In the genomic region with DNA sequence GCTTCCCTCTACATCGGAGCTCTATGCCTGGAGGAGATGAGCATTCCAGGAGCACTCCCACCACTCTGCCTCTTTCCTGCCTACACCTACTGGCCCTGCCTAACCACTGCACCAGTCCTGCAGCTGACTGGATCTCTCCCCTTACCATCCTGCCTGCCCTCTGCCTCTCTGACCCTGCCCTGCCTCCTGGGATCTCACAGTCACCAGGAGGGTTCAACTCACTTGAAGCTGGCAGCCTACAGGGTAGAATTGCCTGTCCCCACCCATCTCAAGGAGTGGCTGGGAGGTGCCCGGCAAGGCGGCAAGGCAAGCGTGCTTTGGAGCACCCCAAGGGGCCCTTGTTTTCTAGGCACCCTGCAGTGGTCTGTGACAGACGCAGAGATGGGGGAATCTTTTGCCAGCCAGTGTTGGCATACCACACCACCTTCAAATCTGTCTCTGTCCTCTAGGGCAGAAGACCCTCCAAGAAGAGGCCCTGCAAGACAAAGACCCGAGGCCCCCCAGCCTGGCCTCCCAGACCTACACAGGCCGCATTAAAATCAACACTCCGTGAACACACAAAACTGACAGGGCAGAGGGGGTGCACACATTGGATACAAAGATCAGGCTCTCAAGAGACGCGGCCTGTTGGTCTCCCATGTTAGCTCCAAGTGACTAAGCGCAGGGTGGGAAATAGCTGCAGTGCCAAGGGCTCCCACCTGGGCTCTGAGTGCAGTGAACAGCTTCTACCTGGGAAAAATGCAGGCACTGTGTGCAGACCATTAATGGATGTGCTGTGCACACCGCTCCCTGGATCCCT, we compare ENCODE assay signal across 12 mouse cellular contexts. TPM values are rescaled to one million over a fixed set of nuclear protein-coding genes. Genes with fewer than 3 reads are reported as not detected.
DNase-seq lines count a peak whose midpoint lies in the region; ATAC-seq and TF ChIP-seq lines count a peak whose summit lies in the region.
"Had no signal": no experiment of that assay in that cellular context is flagged by ENCODE, and none has a peak within 500 bp of the region (broad histone marks: within the 10 kb centered on the region; RNA-seq: fewer than 3 reads in every experiment).

No protein-coding gene starts in this region.

- H3K4me2 ChIP-seq in heart, embryonic 16.5 days (ENCODE audit: low read depth, low read length): no peak overlapping the region
- no peak overlapping the region for H3K4me2 ChIP-seq in forebrain, postnatal 0 days (ENCODE audit: low read depth)
- H3K4me2 ChIP-seq: embryonic facial prominence, embryonic 12.5 days had no signal

- ATAC-seq in heart, embryonic 16.5 days (replicated peaks; ENCODE audit: extremely low read depth, insufficient read depth, low FRiP score): no peak
- peak; percentile 8; the same call in 1 of the 2 replicates for ATAC-seq in G1E (ENCODE audit: extremely low read depth, insufficient number of reproducible peaks, low FRiP score, poor library complexity, severe bottlenecking)
- peak; percentile 8 for ATAC-seq in forebrain, postnatal 0 days
- peak; percentile 30; the same call in 1 of the 2 replicates for ATAC-seq in megakaryocyte-erythroid progenitor cell, adult 5-6 weeks (replicated peaks; ENCODE audit: low FRiP score, low TSS enrichment, poor library complexity, severe bottlenecking)

- peaks cover 18% of the 10 kb centered on the region for H3K4me1 ChIP-seq in heart, embryonic 16.5 days (ENCODE audit: control insufficient read depth, insufficient read depth, low read length)
- H3K4me1 ChIP-seq in G1E (ENCODE audit: insufficient read depth, low read depth, low read length): peaks cover 63% of the 10 kb centered on the region
- no peaks in the 10 kb centered on the region for H3K4me1 ChIP-seq in forebrain, postnatal 0 days (ENCODE audit: insufficient read depth)

- intact Hi-C loops in heart, postnatal 25 days (cut with DNase I): no loop called here

- TF ChIP-seq CTCF in G1E (IDR thresholded peaks at IDR 0.05; ENCODE audit: low read depth, low read length): no peak
- TF ChIP-seq CTCF in forebrain, postnatal 0 days (IDR thresholded peaks at IDR 0.05; ENCODE audit: low read depth): no peak

- H3K9ac ChIP-seq in heart, embryonic 16.5 days (ENCODE audit: low read length): 0 out of 2 replicates have a peak overlapping the region, but pooled peaks have one; percentile 2
- H3K9ac ChIP-seq in forebrain, postnatal 0 days: no peak overlapping the region
- H3K9ac ChIP-seq: embryonic facial prominence, embryonic 12.5 days had no signal

- H3K27me3 ChIP-seq in heart, embryonic 16.5 days (ENCODE audit: control insufficient read depth, insufficient read depth, low read length): no peaks in the 10 kb centered on the region
- no peaks in the 10 kb centered on the region for H3K27me3 ChIP-seq in G1E (ENCODE audit: insufficient read depth, low read length)
- no peaks in the 10 kb centered on the region for H3K27me3 ChIP-seq in forebrain, postnatal 0 days (ENCODE audit: insufficient read depth, low read length)
- H3K27me3 ChIP-seq: embryonic facial prominence, embryonic 12.5 days had no signal

- no peak overlapping the region for H3K4me3 ChIP-seq in heart, embryonic 16.5 days (ENCODE audit: low read length)
- H3K4me3 ChIP-seq in G1E (ENCODE audit: low read depth, low read length): peak overlapping the region; percentile 58; the same call in 1 of the 2 replicates
- H3K4me3 ChIP-seq in forebrain, postnatal 0 days (ENCODE audit: low read depth, low read length): no peak overlapping the region
- H3K4me3 ChIP-seq: embryonic facial prominence, embryonic 12.5 days had no signal

- WGBS in heart, embryonic 16.5 days: 79% methylated on average over 12 of the region's 12 CpGs
- 37% methylated on average over 12 of the region's 12 CpGs for WGBS in forebrain, postnatal 0 days

- H3K9me3 ChIP-seq in heart, embryonic 16.5 days (replicated peaks; ENCODE audit: control insufficient read depth, low read length): no peaks in the 10 kb centered on the region
- H3K9me3 ChIP-seq in G1E (replicated peaks): no peaks in the 10 kb centered on the region
- H3K9me3 ChIP-seq in forebrain, postnatal 0 days (ENCODE audit: low read length): no peaks in the 10 kb centered on the region
- H3K9me3 ChIP-seq: embryonic facial prominence, embryonic 12.5 days had no signal

- H3K36me3 ChIP-seq in heart, embryonic 16.5 days (ENCODE audit: control insufficient read depth, insufficient read depth): no peaks in the 10 kb centered on the region
- peaks cover 82% of the 10 kb centered on the region for H3K36me3 ChIP-seq in G1E (replicated peaks)
- peaks cover 4% of the 10 kb centered on the region; the same call in 1 of the 2 replicates for H3K36me3 ChIP-seq in forebrain, postnatal 0 days (ENCODE audit: insufficient read depth)

- no peak overlapping the region for H3K27ac ChIP-seq in heart, embryonic 16.5 days (ENCODE audit: low read length)
- H3K27ac ChIP-seq in forebrain, postnatal 0 days (ENCODE audit: low read depth, low read length): no peak overlapping the region
- H3K27ac ChIP-seq: embryonic facial prominence, embryonic 12.5 days had no signal

- no peak for DNase-seq in heart, postnatal 25 days (ENCODE audit: low spot score)
- DNase-seq in G1E (ENCODE audit: low spot score): peak; percentile 32
- no peak for DNase-seq in forebrain, postnatal 0 days
- DNase-seq in left cerebral cortex, adult 9 months (ENCODE audit: low spot score in 2 of 2): no peak
- DNase-seq in ovary, adult 18-20 months (ENCODE audit: low spot score): no peak
- no peak for DNase-seq in spleen, adult 12 weeks (ENCODE audit: low spot score)
- DNase-seq: heart, adult 18-20 months; kidney, postnatal 4 days; thymus, adult 2 months had no signal

RNA-seq across cellular contexts. Expression of a gene that starts 44.5 kb away (rescaled TPM):
- polyA plus RNA-seq in heart, embryonic 16.5 days (2015; fragmentation: Nextera tagmentation; extraction: Ambion mirVana): 4.5 and 7.1 TPM in 2 replicates
- total RNA-seq in heart, postnatal 25 days (2021): 10 to 100 TPM; 29.7 to 30.4 TPM
- total RNA-seq in G1E (2014; fragmentation: Nextera tagmentation) (59.8 and 104 TPM in 2 replicates), G1E (2017) (9.4 and 9.9 TPM in 2 replicates)
- polyA plus RNA-seq in G1E (2012): 49.8 and 52.2 TPM in 2 replicates
- 31.8 and 34.2 TPM in 2 replicates for total RNA-seq in forebrain, postnatal 0 days (2014; rRNA removed)
- 5.0 and 6.4 TPM in 2 replicates for polyA plus RNA-seq in forebrain, postnatal 0 days (2015; fragmentation: Nextera tagmentation; extraction: Ambion mirVana)
- total RNA-seq in megakaryocyte-erythroid progenitor cell, adult 5-6 weeks (2014; fragmentation: Nextera tagmentation): 14.5 and 33.0 TPM in 2 replicates
- total RNA-seq in megakaryocyte-erythroid progenitor cell, adult 5-6 weeks (2017): 5.5 and 15.5 TPM in 2 replicates

RNA-seq across cellular contexts. Expression of a gene that starts 55.2 kb away (rescaled TPM):
- 32.0 and 33.8 TPM in 2 replicates for polyA plus RNA-seq in heart, embryonic 16.5 days (2015; fragmentation: Nextera tagmentation; extraction: Ambion mirVana)
- total RNA-seq in heart, postnatal 25 days (2021): 10 to 100 TPM; 19.5 to 21.5 TPM
- total RNA-seq in G1E (2014; fragmentation: Nextera tagmentation) (11.4 and 13.0 TPM in 2 replicates), G1E (2017) (22.6 and 28.4 TPM in 2 replicates)
- 19.5 and 27.2 TPM in 2 replicates for polyA plus RNA-seq in G1E (2012)
- total RNA-seq in forebrain, postnatal 0 days (2014; rRNA removed): 20.7 and 26.4 TPM in 2 replicates
- 61.4 and 69.6 TPM in 2 replicates for polyA plus RNA-seq in forebrain, postnatal 0 days (2015; fragmentation: Nextera tagmentation; extraction: Ambion mirVana)
- 22.0 and 30.6 TPM in 2 replicates for total RNA-seq in megakaryocyte-erythroid progenitor cell, adult 5-6 weeks (2014; fragmentation: Nextera tagmentation)
- total RNA-seq in megakaryocyte-erythroid progenitor cell, adult 5-6 weeks (2017): 17.5 and 23.1 TPM in 2 replicates

RNA-seq across cellular contexts. Expression of a gene that starts 55.3 kb away (rescaled TPM):
- polyA plus RNA-seq in heart, embryonic 16.5 days (2015; fragmentation: Nextera tagmentation; extraction: Ambion mirVana): 13.4 and 14.5 TPM in 2 replicates
- 10 to 100 TPM in 1 of 2 experiments, 1 to 10 TPM in 1; 9.3 to 10.2 TPM for total RNA-seq in heart, postnatal 25 days (2021)
- total RNA-seq in G1E (2014; fragmentation: Nextera tagmentation) (7.6 TPM in 2 replicates), G1E (2017) (9.4 and 10.2 TPM in 2 replicates)
- polyA plus RNA-seq in G1E (2012): 14.0 and 15.9 TPM in 2 replicates
- 10.9 and 11.8 TPM in 2 replicates for total RNA-seq in forebrain, postnatal 0 days (2014; rRNA removed)
- 9.1 and 10.8 TPM in 2 replicates for polyA plus RNA-seq in forebrain, postnatal 0 days (2015; fragmentation: Nextera tagmentation; extraction: Ambion mirVana)
- 8.6 and 10.2 TPM in 2 replicates for total RNA-seq in megakaryocyte-erythroid progenitor cell, adult 5-6 weeks (2014; fragmentation: Nextera tagmentation)
- 5.4 and 10.3 TPM in 2 replicates for total RNA-seq in megakaryocyte-erythroid progenitor cell, adult 5-6 weeks (2017)
